Mouse (Mus musculus) liver, embryonic 14.5 days (tissue): ENCODE data around the gene C1ql4.

Experiments
- CTCF ChIP-seq: IDR thresholded peaks from 2 replicates; pipeline ENCODE4 v1.5.1; 2016; ENCODE audit warnings: antibody characterized with exemption, low read depth, control low read depth
- EP300 ChIP-seq: IDR thresholded peaks from 2 replicates; pipeline ENCODE4 v1.6.1; 2016; ENCODE audit warnings: antibody characterized with exemption, low read depth

DNA sequence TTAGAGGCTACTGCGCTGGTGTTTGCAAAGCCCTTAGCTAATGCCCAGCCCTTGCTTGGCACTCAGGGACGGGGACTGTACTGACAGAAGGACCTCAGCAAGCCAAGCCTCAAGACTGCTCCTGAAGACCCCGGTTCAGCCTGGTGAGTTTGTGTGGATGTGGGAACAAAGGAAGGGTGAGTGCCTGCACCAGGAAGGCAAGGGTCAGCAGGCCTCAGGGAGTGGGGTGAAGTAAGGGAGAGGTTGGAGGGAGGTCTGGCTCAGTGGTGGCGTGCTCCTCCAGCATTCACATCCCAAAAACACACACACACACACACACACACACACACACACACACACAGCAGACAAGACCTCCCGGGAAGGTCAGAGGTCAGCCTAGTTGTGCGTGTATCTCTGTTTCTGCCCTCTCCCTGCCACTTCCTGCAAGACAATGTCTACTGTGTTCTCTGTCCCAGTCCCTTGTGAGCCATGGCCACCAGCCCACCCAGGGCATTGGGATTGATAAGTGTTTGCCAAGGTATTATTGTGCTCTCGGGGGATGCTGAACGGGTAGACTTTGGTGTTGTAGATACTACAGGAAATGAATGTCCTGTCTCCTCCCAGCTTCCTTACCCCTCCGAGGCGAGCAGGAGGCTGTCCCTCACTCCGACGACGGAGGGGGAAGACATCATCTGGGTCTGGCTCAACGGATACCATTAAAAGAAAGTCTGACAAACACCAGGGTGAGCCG lies 9.3 kb downstream of the C1ql4 start:
- TF ChIP-seq CTCF (no peak), EP300 (no peak)
